Mouse (Mus musculus) liver, embryonic 14.5 days (tissue): ENCODE measurements at regions not wholly inside any gene's neighbourhood (a gene's known extent, or its start where the extent isn't known, plus 50 kb on each side); places are given as distances from the start of the nearest gene placed in this dataset.
"Not testable (repeated sequence)": the region's sequence is repeated elsewhere in the genome, so short reads cannot be mapped to it uniquely, and the experiment has no call there.

Source experiments
- CTCF ChIP-seq: IDR thresholded peaks from 2 replicates; pipeline ENCODE4 v1.5.1; 2016; ENCODE audit warnings: antibody characterized with exemption, low read depth, control low read depth
- EP300 ChIP-seq: IDR thresholded peaks from 2 replicates; pipeline ENCODE4 v1.6.1; 2016; ENCODE audit warnings: antibody characterized with exemption, low read depth

- TF ChIP-seq CTCF, EP300: not testable (repeated sequence)
Observed at GRCm38 (mm10) chr8:109340647-109341046, 153.2 kb upstream of the Pmfbp1 start.
